Mouse (Mus musculus): Measurements from ENCODE around the gene Rnf212b. TPM values are rescaled to one million over a fixed set of nuclear protein-coding genes. Genes with fewer than 3 reads are reported as not detected.

Gene Rnf212b
- polyA plus RNA-seq, 2 experiments: not detected

- H3K9ac ChIP-seq (replicated peaks): no peak overlapping the region
- H3K9me3 ChIP-seq (ENCODE audit: control insufficient read depth, low read length): no peaks in the 10 kb centered on the region
- no peak overlapping the region for H3K27ac ChIP-seq
- peaks cover 30% of the 10 kb centered on the region for H3K36me3 ChIP-seq (replicated peaks; ENCODE audit: control insufficient read depth, insufficient read depth, low read depth)
- no peaks in the 10 kb centered on the region for H3K27me3 ChIP-seq (ENCODE audit: control insufficient read depth, insufficient read depth, low read length)
- no peak overlapping the region for H3K4me3 ChIP-seq (ENCODE audit: insufficient read depth in 1 of 2, low read depth in 2 of 2, low read length in 2 of 2)
- H3K4me2 ChIP-seq (ENCODE audit: low read depth): no peak overlapping the region
- 1% methylated on average over 3 of the region's 3 CpGs for WGBS (ENCODE audit: insufficient replicate concordance)
- peak; percentile 51; the same call in 1 of the 2 replicates for ATAC-seq (ENCODE audit: insufficient read depth)
- peaks cover 3 to 4% of the 10 kb centered on the region in 2 experiments; a peak in 3 of 4 replicates for H3K4me1 ChIP-seq (replicated peaks; ENCODE audit: control insufficient read depth in 2 of 2, insufficient read depth in 2 of 2, low read length in 1 of 2)
- TF ChIP-seq CTCF (IDR thresholded peaks at IDR 0.05; ENCODE audit: low read depth) (peak; percentile 78), EP300 (IDR thresholded peaks at IDR 0.05; ENCODE audit: low read depth) (no peak; the same call in 1 of the 2 replicates)
- peak in 1 of 3 experiments; percentile 49 for DNase-seq (ENCODE audit: low read depth in 3 of 3, low spot score in 3 of 3)
These were observed 86.4 kb downstream of the Rnf212b start for GRCm38 (mm10) chr14:54900383-54900782.

GRCm38 (mm10) chr14:54903641-54904040 is 89.7 kb downstream of the Rnf212b start:
- TF ChIP-seq EP300 (IDR thresholded peaks at IDR 0.05; ENCODE audit: low read depth): no peak
- no peak for TF ChIP-seq CTCF (IDR thresholded peaks at IDR 0.05; ENCODE audit: low read depth)
- Histone ChIP-seq H3K4me3 (ENCODE audit: insufficient read depth in 1 of 2, low read depth in 2 of 2, low read length in 2 of 2) (no peak overlapping the region), H3K9ac (replicated peaks) (no peak overlapping the region), H3K36me3 (replicated peaks; ENCODE audit: control insufficient read depth, insufficient read depth, low read depth) (no peaks in the 10 kb centered on the region), H3K27ac (no peak overlapping the region), H3K27me3 (ENCODE audit: control insufficient read depth, insufficient read depth, low read length) (no peaks in the 10 kb centered on the region), H3K4me2 (ENCODE audit: low read depth) (no peak overlapping the region), H3K9me3 (ENCODE audit: control insufficient read depth, low read length) (no peaks in the 10 kb centered on the region), H3K4me1 (replicated peaks; ENCODE audit: control insufficient read depth in 2 of 2, insufficient read depth in 2 of 2, low read length in 1 of 2) (no peaks in the 10 kb centered on the region)
- WGBS (ENCODE audit: insufficient replicate concordance): 61% methylated on average over 4 of the region's 4 CpGs
- ATAC-seq (ENCODE audit: insufficient read depth) (no peak), DNase-seq (ENCODE audit: low read depth in 3 of 3, low spot score in 3 of 3) (no peak)

Other genes with a start within 250 kb of the Rnf212b start
- gene Ajuba, start 236.6 kb upstream of the Rnf212b start, polyA plus RNA-seq (2012; rRNA removed): 3.7 TPM in 2 replicates
- 1.0 and 1.8 TPM in 2 replicates for gene Ajuba, start 236.6 kb upstream of the Rnf212b start, polyA plus RNA-seq (2014; fragmentation: Nextera tagmentation; extraction: Ambion mirVana)
- 2.2 and 4.3 TPM in 2 replicates for gene 4931414P19Rik, start 208.1 kb upstream of the Rnf212b start, polyA plus RNA-seq (2012; rRNA removed)
- gene 4931414P19Rik, start 208.1 kb upstream of the Rnf212b start, polyA plus RNA-seq (2014; fragmentation: Nextera tagmentation; extraction: Ambion mirVana): 1.1 and 1.9 TPM in 2 replicates
- gene Psmb5, start 196.1 kb upstream of the Rnf212b start, polyA plus RNA-seq (2012; rRNA removed): 95.4 and 111 TPM in 2 replicates
- 205 and 223 TPM in 2 replicates for gene Psmb5, start 196.1 kb upstream of the Rnf212b start, polyA plus RNA-seq (2014; fragmentation: Nextera tagmentation; extraction: Ambion mirVana)
- gene Psmb11, start 192.7 kb upstream of the Rnf212b start, polyA plus RNA-seq (2012; rRNA removed): not detected in 2 replicates
- 0.03 TPM in 1 of 2 replicates, not detected in the other for gene Psmb11, start 192.7 kb upstream of the Rnf212b start, polyA plus RNA-seq (2014; fragmentation: Nextera tagmentation; extraction: Ambion mirVana)
- gene Gm17606, start 173.2 kb upstream of the Rnf212b start, polyA plus RNA-seq (2012; rRNA removed): not detected in 2 replicates
- gene Gm17606, start 173.2 kb upstream of the Rnf212b start, polyA plus RNA-seq (2014; fragmentation: Nextera tagmentation; extraction: Ambion mirVana): not detected in 2 replicates
- gene Cdh24, start 172.8 kb upstream of the Rnf212b start, polyA plus RNA-seq (2012; rRNA removed): 1.4 and 1.6 TPM in 2 replicates
- gene Cdh24, start 172.8 kb upstream of the Rnf212b start, polyA plus RNA-seq (2014; fragmentation: Nextera tagmentation; extraction: Ambion mirVana): 0.08 and 0.13 TPM in 2 replicates
- 29.6 and 33.6 TPM in 2 replicates for gene 1700123O20Rik, start 127.9 kb upstream of the Rnf212b start, polyA plus RNA-seq (2012; rRNA removed)
- gene 1700123O20Rik, start 127.9 kb upstream of the Rnf212b start, polyA plus RNA-seq (2014; fragmentation: Nextera tagmentation; extraction: Ambion mirVana): 39.9 and 42.8 TPM in 2 replicates
- 43.5 and 64.5 TPM in 2 replicates for gene Acin1, start 127.2 kb upstream of the Rnf212b start, polyA plus RNA-seq (2012; rRNA removed)
- gene Acin1, start 127.2 kb upstream of the Rnf212b start, polyA plus RNA-seq (2014; fragmentation: Nextera tagmentation; extraction: Ambion mirVana): 43.2 and 47.9 TPM in 2 replicates
- 0.01 and 0.03 TPM in 2 replicates for gene Gm29776, start 115.3 kb upstream of the Rnf212b start, polyA plus RNA-seq (2012; rRNA removed)
- gene Gm29776, start 115.3 kb upstream of the Rnf212b start, polyA plus RNA-seq (2014; fragmentation: Nextera tagmentation; extraction: Ambion mirVana): 0.06 TPM in 1 of 2 replicates, not detected in the other
- 5.4 and 6.3 TPM in 2 replicates for gene Cebpe, start 102.0 kb upstream of the Rnf212b start, polyA plus RNA-seq (2012; rRNA removed)
- gene Cebpe, start 102.0 kb upstream of the Rnf212b start, polyA plus RNA-seq (2014; fragmentation: Nextera tagmentation; extraction: Ambion mirVana): 4.3 and 5.1 TPM in 2 replicates
- 3.3 and 3.6 TPM in 2 replicates for gene Slc7a8, start 32.2 kb upstream of the Rnf212b start, polyA plus RNA-seq (2012; rRNA removed)
- 3.7 and 3.9 TPM in 2 replicates for gene Slc7a8, start 32.2 kb upstream of the Rnf212b start, polyA plus RNA-seq (2014; fragmentation: Nextera tagmentation; extraction: Ambion mirVana)
- 0.78 and 0.96 TPM in 2 replicates for gene Homez, start 56.8 kb downstream of the Rnf212b start, polyA plus RNA-seq (2012; rRNA removed)
- 1.8 TPM in 2 replicates for gene Homez, start 56.8 kb downstream of the Rnf212b start, polyA plus RNA-seq (2014; fragmentation: Nextera tagmentation; extraction: Ambion mirVana)
- gene Ppp1r3e, start 63.4 kb downstream of the Rnf212b start, polyA plus RNA-seq (2012; rRNA removed): 1.9 and 2.6 TPM in 2 replicates
- 0.45 and 0.52 TPM in 2 replicates for gene Ppp1r3e, start 63.4 kb downstream of the Rnf212b start, polyA plus RNA-seq (2014; fragmentation: Nextera tagmentation; extraction: Ambion mirVana)
- gene Bcl2l2, start 69.2 kb downstream of the Rnf212b start, polyA plus RNA-seq (2012; rRNA removed): 3.8 and 4.9 TPM in 2 replicates
- 0.47 and 0.51 TPM in 2 replicates for gene Bcl2l2, start 69.2 kb downstream of the Rnf212b start, polyA plus RNA-seq (2014; fragmentation: Nextera tagmentation; extraction: Ambion mirVana)
- 0.03 and 0.06 TPM in 2 replicates for gene Gm20521, start 69.3 kb downstream of the Rnf212b start, polyA plus RNA-seq (2012; rRNA removed)
- not detected in 2 replicates for gene Gm20521, start 69.3 kb downstream of the Rnf212b start, polyA plus RNA-seq (2014; fragmentation: Nextera tagmentation; extraction: Ambion mirVana)
- gene Pabpn1, start 78.4 kb downstream of the Rnf212b start, polyA plus RNA-seq (2012; rRNA removed): 98.8 and 110 TPM in 2 replicates
- 47.1 and 51.7 TPM in 2 replicates for gene Pabpn1, start 78.4 kb downstream of the Rnf212b start, polyA plus RNA-seq (2014; fragmentation: Nextera tagmentation; extraction: Ambion mirVana)
- gene Slc22a17, start 99.0 kb downstream of the Rnf212b start, polyA plus RNA-seq (2012; rRNA removed): 4.2 and 5.1 TPM in 2 replicates
- 0.79 and 0.96 TPM in 2 replicates for gene Slc22a17, start 99.0 kb downstream of the Rnf212b start, polyA plus RNA-seq (2014; fragmentation: Nextera tagmentation; extraction: Ambion mirVana)
- gene Efs, start 112.0 kb downstream of the Rnf212b start, polyA plus RNA-seq (2012; rRNA removed): 0.54 and 0.69 TPM in 2 replicates
- gene Efs, start 112.0 kb downstream of the Rnf212b start, polyA plus RNA-seq (2014; fragmentation: Nextera tagmentation; extraction: Ambion mirVana): 0.23 and 0.39 TPM in 2 replicates
- not detected in 2 replicates for gene Il25, start 118.6 kb downstream of the Rnf212b start, polyA plus RNA-seq (2012; rRNA removed)
- gene Il25, start 118.6 kb downstream of the Rnf212b start, polyA plus RNA-seq (2014; fragmentation: Nextera tagmentation; extraction: Ambion mirVana): not detected in 2 replicates
- gene Cmtm5, start 122.1 kb downstream of the Rnf212b start, polyA plus RNA-seq (2012; rRNA removed): 0.04 TPM in 1 of 2 replicates, not detected in the other
- not detected in 2 replicates for gene Cmtm5, start 122.1 kb downstream of the Rnf212b start, polyA plus RNA-seq (2014; fragmentation: Nextera tagmentation; extraction: Ambion mirVana)
- gene Myh6, start 152.8 kb downstream of the Rnf212b start, polyA plus RNA-seq (2012; rRNA removed): 0.01 and 0.02 TPM in 2 replicates
- gene Myh6, start 152.8 kb downstream of the Rnf212b start, polyA plus RNA-seq (2014; fragmentation: Nextera tagmentation; extraction: Ambion mirVana): not detected in 2 replicates
- not detected in 2 replicates for gene Gm17428, start 162.8 kb downstream of the Rnf212b start, polyA plus RNA-seq (2012; rRNA removed)
- gene Gm17428, start 162.8 kb downstream of the Rnf212b start, polyA plus RNA-seq (2014; fragmentation: Nextera tagmentation; extraction: Ambion mirVana): not detected in 2 replicates
- 0.03 and 0.07 TPM in 2 replicates for gene Myh7, start 180.5 kb downstream of the Rnf212b start, polyA plus RNA-seq (2012; rRNA removed)
- gene Myh7, start 180.5 kb downstream of the Rnf212b start, polyA plus RNA-seq (2014; fragmentation: Nextera tagmentation; extraction: Ambion mirVana): 0.05 TPM in 1 of 2 replicates, not detected in the other
- 14.4 and 31.0 TPM in 2 replicates for gene Ngdn, start 201.3 kb downstream of the Rnf212b start, polyA plus RNA-seq (2012; rRNA removed)
- 36.0 and 39.6 TPM in 2 replicates for gene Ngdn, start 201.3 kb downstream of the Rnf212b start, polyA plus RNA-seq (2014; fragmentation: Nextera tagmentation; extraction: Ambion mirVana)